Mouse (Mus musculus): ENCODE results near the gene Trak1.

Trak1 gene

DNA sequence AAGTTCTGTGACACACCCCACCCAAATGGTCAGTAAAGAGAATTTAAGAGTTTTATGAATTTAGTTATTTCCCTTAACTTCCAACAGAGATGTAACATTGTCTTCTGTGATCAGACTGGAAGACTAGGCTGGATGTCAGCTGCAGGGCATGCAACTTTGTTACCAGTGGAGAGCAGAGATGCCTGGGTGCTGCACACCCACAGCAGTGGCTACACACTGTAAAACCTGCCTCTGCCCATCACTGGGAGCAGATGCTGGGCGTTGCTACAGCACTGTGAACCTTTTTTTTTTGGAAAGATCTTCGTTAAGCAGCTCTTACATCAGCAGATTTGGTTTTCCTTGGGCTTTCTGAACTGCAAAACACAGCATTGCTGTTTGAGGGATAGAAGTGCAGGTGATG, 97.6 kb downstream of the Trak1 start:
- no peak for DNase-seq (ENCODE audit: low spot score in 2 of 2)

DNA sequence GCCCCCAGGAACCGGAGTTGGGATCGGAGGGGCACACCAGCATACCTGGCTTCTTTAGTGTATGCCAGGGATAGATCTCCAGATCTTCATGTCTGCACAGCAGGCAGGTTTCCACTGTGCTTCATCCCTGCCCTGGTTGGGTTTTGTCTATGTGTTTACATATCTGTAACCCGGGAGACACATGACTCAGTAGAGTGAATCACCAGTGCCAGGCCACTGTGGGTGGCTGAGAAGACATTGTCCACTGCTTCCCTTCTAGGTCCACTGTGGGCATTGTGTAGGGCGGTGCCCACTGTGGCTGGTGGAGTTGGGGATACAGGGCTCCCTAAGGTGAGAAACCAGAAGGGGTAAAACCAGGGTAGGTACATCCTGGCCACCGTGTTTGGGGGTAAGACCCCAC, 98.5 kb downstream of the Trak1 start:
- no peak for DNase-seq (ENCODE audit: low spot score in 2 of 2)

DNA sequence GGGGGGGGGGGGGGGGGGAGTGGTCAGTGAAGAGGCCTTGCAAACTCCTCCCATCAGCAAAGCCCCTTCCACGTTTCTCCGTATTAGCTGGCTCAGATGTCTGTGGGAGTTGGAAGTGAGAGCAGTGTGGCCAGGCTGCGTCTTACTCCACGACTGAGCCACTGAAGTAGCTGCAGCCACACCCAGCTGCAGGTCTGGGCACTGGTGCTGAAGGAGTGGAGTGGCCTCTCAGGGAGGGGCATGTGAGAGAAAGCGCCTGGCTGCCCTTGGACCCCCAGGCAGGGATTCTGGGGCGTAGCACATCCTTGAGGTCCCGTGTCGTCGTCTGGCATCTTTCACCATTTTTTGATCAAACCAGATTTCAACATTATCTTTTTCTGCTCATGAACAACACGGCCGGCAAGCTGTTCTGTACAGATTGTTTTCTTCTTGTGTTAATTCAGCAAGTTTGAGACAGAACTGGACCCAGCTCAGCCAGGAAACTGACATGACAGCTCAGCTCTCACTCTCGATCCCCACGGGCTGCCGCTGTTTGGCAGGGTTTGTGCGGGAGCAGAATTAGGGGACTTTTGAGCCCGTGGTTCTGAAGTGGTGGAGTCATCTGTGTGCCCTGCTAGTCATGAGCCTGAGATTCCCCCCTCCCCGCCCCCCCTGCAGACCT, 100.9 kb downstream of the Trak1 start:
- peak in 1 of 2 experiments; percentile 50 for DNase-seq (ENCODE audit: low spot score in 2 of 2)

DNA sequence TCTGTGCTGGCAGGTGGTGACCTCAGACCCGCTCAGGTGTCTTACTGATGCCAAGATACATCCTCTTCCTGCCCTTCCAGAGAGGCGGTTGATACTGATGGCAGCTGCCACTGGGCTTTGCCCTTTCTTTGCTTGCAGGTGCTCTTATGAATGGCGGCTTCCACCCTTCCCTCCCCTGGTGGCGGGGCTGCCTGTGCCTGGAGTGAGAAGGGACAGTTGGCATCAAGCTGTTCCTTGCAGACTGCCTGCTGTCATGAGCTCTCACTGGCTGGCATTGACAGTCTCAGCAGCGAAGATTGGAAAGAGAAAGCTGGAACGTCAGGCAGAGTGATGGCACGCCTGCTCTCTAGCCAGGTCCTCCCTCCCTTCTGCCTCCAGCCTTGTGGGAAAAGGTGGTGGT, 101.5 kb downstream of the Trak1 start:
- no peak for DNase-seq (ENCODE audit: low spot score in 2 of 2)

DNA sequence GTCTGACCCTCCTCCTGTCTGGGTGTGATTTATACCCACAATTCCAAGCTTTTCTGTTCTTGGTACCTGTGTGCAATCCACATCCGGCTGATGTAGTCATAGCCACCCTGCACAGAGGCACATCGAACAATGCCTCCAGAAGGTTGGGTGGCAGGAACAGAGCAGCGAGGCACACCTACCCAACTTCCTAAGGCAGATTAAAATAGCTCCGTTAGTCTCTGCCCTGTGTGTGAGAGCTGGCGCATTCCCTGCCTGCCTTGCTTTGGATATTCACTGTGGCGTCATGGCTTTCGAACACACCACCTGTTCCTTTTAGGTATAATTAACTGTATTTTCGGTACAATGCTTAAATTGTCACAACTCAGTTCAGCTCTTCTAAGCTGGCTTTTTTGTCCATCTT, 103.3 kb downstream of the Trak1 start:
- no peak for DNase-seq (ENCODE audit: low spot score in 2 of 2)

DNA sequence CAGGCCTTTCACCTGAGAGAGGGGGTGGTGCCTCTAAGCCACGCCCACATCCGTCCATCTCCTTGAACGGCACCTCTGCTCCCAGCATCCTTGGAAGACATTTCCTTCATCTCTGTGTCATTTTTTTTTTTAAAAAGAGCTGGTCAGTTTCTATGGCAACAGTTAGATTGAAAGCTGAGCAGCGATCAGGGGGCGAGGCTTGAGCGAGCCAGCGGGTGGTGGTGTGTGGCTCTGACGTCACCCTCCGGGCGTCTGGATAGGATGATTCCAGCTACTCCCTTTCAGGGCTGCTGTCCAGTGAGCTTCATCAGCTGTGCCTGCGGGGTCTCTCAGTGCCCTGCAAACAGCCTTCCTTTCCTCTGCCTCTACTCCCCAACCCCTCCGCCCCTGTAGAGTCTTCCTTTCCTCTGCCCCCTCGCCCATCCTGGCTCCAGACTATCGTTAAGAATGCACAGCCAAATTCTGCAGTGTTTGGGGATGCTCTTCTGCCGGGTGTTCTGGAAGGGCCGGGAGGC, 105.9 kb downstream of the Trak1 start:
- DNase-seq (ENCODE audit: low spot score in 2 of 2): no peak

GRCm38 (mm10) chr9:121403699-121404098, 106.4 kb downstream of the Trak1 start:
- no peak for DNase-seq (ENCODE audit: low spot score in 2 of 2)

GRCm38 (mm10) chr9:121405088-121405681, 107.9 kb downstream of the Trak1 start:
- DNase-seq (ENCODE audit: low spot score in 2 of 2): no peak

- no peak for DNase-seq (ENCODE audit: low spot score in 2 of 2)
These were observed 108.5 kb downstream of the Trak1 start for GRCm38 (mm10) chr9:121405792-121406191.

DNA sequence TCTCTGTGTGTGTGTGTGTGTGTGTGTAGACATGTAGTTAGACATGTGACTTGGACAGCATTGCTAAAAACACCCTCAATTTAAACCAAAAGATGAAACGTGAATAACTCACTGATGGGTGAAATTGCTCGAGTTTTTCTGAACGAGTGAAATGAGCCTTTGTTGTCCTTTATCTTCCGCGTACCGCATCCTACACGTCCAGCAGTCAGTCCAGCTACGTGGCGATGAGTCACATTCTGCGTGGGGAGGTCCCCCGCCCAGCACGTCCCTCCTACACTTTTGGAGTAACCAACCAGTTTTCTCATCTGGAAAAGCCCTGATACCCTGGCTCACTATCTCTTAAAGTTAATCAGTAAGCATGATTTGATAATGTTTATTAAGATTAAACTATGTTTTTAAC, 116.9 kb downstream of the Trak1 start:
- no peak for DNase-seq (ENCODE audit: low spot score in 2 of 2)

- peak in 1 of 2 experiments; percentile 58 for DNase-seq (ENCODE audit: low spot score in 2 of 2)
These were observed 118.4 kb downstream of the Trak1 start for GRCm38 (mm10) chr9:121415626-121416241.

DNA sequence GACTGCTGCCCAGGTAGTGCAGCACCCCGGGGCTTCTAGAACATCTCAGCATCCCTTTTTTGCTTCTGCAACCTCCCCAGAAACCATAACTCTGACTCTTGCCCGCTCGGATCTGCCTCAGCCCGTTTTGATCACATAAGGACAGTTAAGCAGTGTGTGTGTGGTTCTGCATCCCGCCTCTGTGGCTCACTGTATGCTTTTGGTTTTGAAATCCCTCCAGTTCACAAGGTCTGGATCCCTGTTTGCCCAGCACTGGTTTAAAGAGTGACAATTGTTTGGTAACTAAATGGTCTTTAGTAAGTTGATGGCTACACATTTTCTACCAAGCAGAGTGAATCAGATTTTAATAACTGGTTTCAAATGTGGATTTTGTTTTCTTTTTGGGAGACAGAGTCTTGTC, 119.2 kb downstream of the Trak1 start:
- DNase-seq (ENCODE audit: low spot score in 2 of 2): no peak

GRCm38 (mm10) chr9:121416872-121417637, 119.8 kb downstream of the Trak1 start:
- no peak for DNase-seq (ENCODE audit: low spot score in 2 of 2)

DNA sequence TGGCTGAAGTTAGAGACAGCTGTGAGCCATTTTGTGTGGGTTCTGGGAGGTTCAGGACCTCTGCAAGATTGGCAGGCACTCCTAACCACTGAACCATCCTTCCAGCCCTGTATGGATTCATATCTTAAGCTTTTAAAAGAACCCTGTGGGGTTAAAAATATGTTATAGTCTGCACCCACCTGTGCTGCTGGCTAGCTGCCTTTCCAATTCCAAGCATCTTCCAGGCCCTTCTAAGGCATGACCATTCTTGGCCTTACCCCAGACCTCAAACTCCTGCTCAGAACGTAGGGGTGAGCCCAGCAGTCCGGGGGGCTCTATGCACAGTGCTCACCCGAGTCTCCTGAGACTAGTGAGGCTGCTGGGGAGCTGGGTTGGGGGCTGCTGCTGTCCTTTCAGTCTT, 121.7 kb downstream of the Trak1 start:
- no peak for DNase-seq (ENCODE audit: low spot score in 2 of 2)

DNA sequence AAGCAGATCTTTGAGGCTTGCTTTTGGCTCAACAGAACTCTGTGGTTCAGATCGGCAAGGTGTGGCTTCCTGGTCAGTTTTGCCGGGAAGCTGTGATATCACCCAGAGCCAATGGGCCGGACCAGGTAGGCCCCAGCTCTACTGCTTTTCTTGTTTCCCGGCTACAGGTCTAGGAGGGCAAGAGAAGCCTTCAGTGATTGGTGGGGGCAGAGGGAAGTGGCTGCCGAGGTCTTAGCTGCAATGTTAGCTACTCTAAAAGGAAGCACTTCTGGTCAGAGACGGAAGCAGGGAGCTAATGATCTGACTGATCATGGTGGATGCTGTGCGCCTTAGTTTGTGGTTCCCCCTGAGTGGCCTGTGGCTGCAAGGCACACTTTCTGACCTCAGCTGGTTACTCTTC, 122.3 kb downstream of the Trak1 start:
- no peak for DNase-seq (ENCODE audit: low spot score in 2 of 2)

- DNase-seq (ENCODE audit: low spot score in 2 of 2): no peak
These were observed 123.5 kb downstream of the Trak1 start for GRCm38 (mm10) chr9:121420817-121421216.

- DNase-seq (ENCODE audit: low spot score in 2 of 2): no peak
These were observed 125.1 kb downstream of the Trak1 start for GRCm38 (mm10) chr9:121422402-121422801.

- no peak for DNase-seq (ENCODE audit: low spot score in 2 of 2)
These were observed 126.3 kb downstream of the Trak1 start for GRCm38 (mm10) chr9:121423621-121424020.

- DNase-seq (ENCODE audit: low spot score in 2 of 2): peak in 1 of 2 experiments; percentile 21
These were observed 127.2 kb downstream of the Trak1 start for GRCm38 (mm10) chr9:121424281-121425164.

DNA sequence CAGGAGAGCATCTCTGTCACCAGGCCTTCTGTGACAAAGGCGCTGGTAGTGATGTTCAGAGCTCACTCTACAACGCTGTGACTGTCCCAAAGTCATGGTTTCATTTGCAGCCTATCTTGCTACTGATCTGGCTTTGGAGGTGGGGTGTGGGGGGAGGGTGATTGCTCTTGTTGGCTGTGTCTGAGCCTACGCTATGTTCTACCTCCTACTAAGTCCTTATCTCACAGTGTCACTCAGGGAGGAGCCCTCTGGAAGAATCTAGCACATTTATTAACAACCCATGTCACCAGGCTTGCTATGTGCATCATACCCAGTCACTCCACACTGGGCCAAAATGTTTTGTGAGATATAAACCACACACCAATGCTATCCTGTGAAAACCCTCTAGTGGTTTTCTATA, 129.1 kb downstream of the Trak1 start:
- DNase-seq (ENCODE audit: low spot score in 2 of 2): no peak

DNA sequence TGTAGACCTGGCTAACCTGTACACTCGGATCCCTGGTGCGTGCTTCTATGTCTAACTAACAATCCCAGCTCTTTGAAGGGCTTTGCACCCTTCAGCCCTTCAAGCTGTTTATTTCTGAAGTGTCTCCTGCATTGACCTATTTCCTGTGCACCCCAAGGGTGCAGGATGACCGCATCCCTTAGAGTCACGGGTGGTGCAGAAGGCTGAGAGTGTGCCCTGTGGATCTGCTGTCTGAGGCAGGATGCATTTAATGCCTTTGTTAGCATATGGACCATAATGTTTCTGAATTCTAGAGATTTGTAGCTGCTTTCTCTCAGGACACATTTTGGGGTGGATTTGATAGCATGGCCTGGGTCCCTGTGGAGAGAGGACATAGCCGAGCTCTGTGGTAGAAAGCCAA, 129.6 kb downstream of the Trak1 start:
- DNase-seq (ENCODE audit: low spot score in 2 of 2): no peak
